Mouse (Mus musculus) small intestine, adult 2 months (tissue): ENCODE data around the gene Obscn.

Source experiments
- CTCF ChIP-seq: fragments of 200-500 bp; IDR thresholded peaks from 2 replicates; pipeline ENCODE4 v1.5.1; 2012; ENCODE audit warnings: low read depth, mild to moderate bottlenecking, control low read depth, inconsistent platforms, low read length, moderate library complexity, mixed read lengths; ENCODE audit not compliant: insufficient replicate concordance, insufficient read length; ENCODE audit errors: extremely low read depth
- POLR2A ChIP-seq: fragments of 200-500 bp; IDR thresholded peaks from 2 replicates; pipeline ENCODE4 v1.6.1; 2012; ENCODE audit warnings: low read depth, mild to moderate bottlenecking, control low read depth, inconsistent platforms, low read length, moderate library complexity

- no peak for TF ChIP-seq CTCF
- no peak for TF ChIP-seq POLR2A
Observed at GRCm38 (mm10) chr11:58958536-58958935, 177.7 kb downstream of the Obscn start.
